Mouse (Mus musculus): ENCODE measurements around the gene Foxi1.

- TF ChIP-seq POLR2A (IDR thresholded peaks at IDR 0.05; ENCODE audit: insufficient read depth, low read depth, low read length): no peak
- no peak for TF ChIP-seq CTCF (IDR thresholded peaks at IDR 0.05; ENCODE audit: insufficient read depth, low read depth, low read length)
Measured at GRCm38 (mm10) chr11:34178752-34179151, 29.1 kb downstream of the Foxi1 start.

All from olfactory bulb, adult 2 months (tissue).